Mouse (Mus musculus): Measurements from ENCODE around the gene Vcan. TPM values are rescaled to one million over a fixed set of nuclear protein-coding genes. Genes with fewer than 3 reads are reported as not detected.
A peak's percentile ranks its signal among the peaks of the same experiment; 100 is the strongest.

Vcan gene
- polyA plus RNA-seq, 1 experiment from 2014 or later: 115 TPM

- H3K9me3 ChIP-seq (ENCODE audit: control insufficient read depth, low read length): 0 out of 2 replicates have a peak, but pooled peaks cover 6% of the 10 kb centered on the region
- no peak overlapping the region for H3K4me3 ChIP-seq (ENCODE audit: low read depth, low read length)
- H3K9ac ChIP-seq (ENCODE audit: low read depth, low read length): no peak overlapping the region
- H3K36me3 ChIP-seq (ENCODE audit: control insufficient read depth, insufficient read depth, low read length): peaks cover 86% of the 10 kb centered on the region
- WGBS: 87% methylated on average over 4 of the region's 4 CpGs
- DNase-seq (ENCODE audit: low spot score) (no peak), ATAC-seq (ENCODE audit: low read depth) (no peak)
- H3K27ac ChIP-seq (replicated peaks; ENCODE audit: low read depth, low read length): no peak overlapping the region
- H3K4me2 ChIP-seq (ENCODE audit: low read depth, low read length): no peak overlapping the region
- no peaks in the 10 kb centered on the region for H3K27me3 ChIP-seq (replicated peaks; ENCODE audit: control insufficient read depth, insufficient read depth, low read length)
- no peaks in the 10 kb centered on the region for H3K4me1 ChIP-seq (ENCODE audit: control insufficient read depth, insufficient read depth, low read length)
Measured at GRCm38 (mm10) chr13:89702395-89702794, 39.9 kb downstream of the Vcan start.

DNA sequence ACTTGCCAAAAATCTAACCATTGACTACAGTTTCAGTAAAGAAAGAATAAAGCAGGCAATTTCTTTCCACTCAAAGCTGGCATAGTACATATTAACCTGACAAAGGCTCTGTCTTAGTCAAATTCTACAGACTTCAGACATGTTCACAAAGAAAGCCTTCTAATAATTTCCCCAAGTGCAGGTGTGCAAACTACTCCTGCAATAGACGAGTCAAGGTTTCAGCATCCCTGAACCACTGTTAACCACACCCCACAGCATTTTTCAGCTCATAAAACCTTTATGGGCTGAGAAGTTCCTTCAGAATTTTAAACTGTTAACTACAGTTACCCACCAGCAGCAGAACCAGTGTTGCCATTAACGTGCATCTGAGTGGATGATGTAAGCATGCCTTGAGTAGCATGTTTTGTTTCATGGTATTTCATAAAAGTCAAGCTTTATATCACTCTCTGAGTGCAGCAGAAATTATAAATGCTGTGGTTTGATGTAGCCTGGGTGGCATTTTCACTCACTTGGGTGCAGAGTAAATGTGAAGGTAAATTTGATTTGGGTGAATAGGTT, 42.2 kb downstream of the Vcan start:
- no peak overlapping the region for H3K27ac ChIP-seq (replicated peaks; ENCODE audit: low read depth, low read length)
- peaks cover 70% of the 10 kb centered on the region for H3K36me3 ChIP-seq (ENCODE audit: control insufficient read depth, insufficient read depth, low read length)
- no peak overlapping the region for H3K9ac ChIP-seq (ENCODE audit: low read depth, low read length)
- ATAC-seq (ENCODE audit: low read depth): no peak
- DNase-seq (ENCODE audit: low spot score): no peak
- no peaks in the 10 kb centered on the region for H3K27me3 ChIP-seq (replicated peaks; ENCODE audit: control insufficient read depth, insufficient read depth, low read length)
- no peak overlapping the region for H3K4me3 ChIP-seq (ENCODE audit: low read depth, low read length)
- H3K9me3 ChIP-seq (ENCODE audit: control insufficient read depth, low read length): 0 out of 2 replicates have a peak, but pooled peaks cover 6% of the 10 kb centered on the region
- H3K4me2 ChIP-seq (ENCODE audit: low read depth, low read length): no peak overlapping the region
- no peaks in the 10 kb centered on the region for H3K4me1 ChIP-seq (ENCODE audit: control insufficient read depth, insufficient read depth, low read length)
- WGBS: 87% methylated on average over 2 of the region's 2 CpGs

GRCm38 (mm10) chr13:89692597-89692996, 49.7 kb downstream of the Vcan start:
- H3K4me2 ChIP-seq (ENCODE audit: low read depth, low read length): no peak overlapping the region
- WGBS: 95% methylated on average over 1 of the region's 1 CpGs
- no peak overlapping the region for H3K27ac ChIP-seq (replicated peaks; ENCODE audit: low read depth, low read length)
- peaks cover 65% of the 10 kb centered on the region for H3K36me3 ChIP-seq (ENCODE audit: control insufficient read depth, insufficient read depth, low read length)
- no peaks in the 10 kb centered on the region for H3K9me3 ChIP-seq (ENCODE audit: control insufficient read depth, low read length)
- no peak overlapping the region for H3K9ac ChIP-seq (ENCODE audit: low read depth, low read length)
- H3K4me3 ChIP-seq (ENCODE audit: low read depth, low read length): no peak overlapping the region
- ATAC-seq (ENCODE audit: low read depth) (no peak), DNase-seq (ENCODE audit: low spot score) (no peak)
- H3K27me3 ChIP-seq (replicated peaks; ENCODE audit: control insufficient read depth, insufficient read depth, low read length): no peaks in the 10 kb centered on the region
- H3K4me1 ChIP-seq (ENCODE audit: control insufficient read depth, insufficient read depth, low read length): no peaks in the 10 kb centered on the region

DNA sequence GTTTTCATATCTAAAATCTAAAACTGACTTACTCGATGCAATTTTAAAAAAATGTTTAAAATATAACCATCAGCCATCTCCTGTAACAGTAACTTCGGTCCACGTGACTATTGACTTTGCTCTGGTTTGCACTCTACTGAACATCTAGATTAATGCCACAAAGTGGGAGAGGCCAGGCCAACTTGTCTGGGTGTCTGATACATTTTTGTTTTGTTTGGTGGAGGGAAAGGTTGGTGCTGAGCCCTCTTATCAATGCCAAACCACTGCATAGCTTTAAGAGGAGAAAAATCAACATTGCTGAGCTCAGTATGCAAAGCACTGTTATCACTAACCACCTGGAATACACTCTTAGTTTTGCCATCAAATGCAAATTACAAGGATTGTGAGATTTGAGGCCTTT, 58.8 kb downstream of the Vcan start:
- WGBS: 94% methylated on average over 3 of the region's 3 CpGs
- H3K4me1 ChIP-seq (ENCODE audit: control insufficient read depth, insufficient read depth, low read length): no peaks in the 10 kb centered on the region
- no peak for ATAC-seq (ENCODE audit: low read depth)

GRCm38 (mm10) chr13:89682254-89682653, 60.1 kb downstream of the Vcan start:
- WGBS: 75% methylated on average over 7 of the region's 7 CpGs
- H3K36me3 ChIP-seq (ENCODE audit: control insufficient read depth, insufficient read depth, low read length): peaks cover 67% of the 10 kb centered on the region

More for the DNA sequence above, 58.8 kb downstream of the Vcan start:
- H3K27ac ChIP-seq (replicated peaks; ENCODE audit: low read depth, low read length): no peak overlapping the region
- H3K9me3 ChIP-seq (ENCODE audit: control insufficient read depth, low read length): no peaks in the 10 kb centered on the region
- H3K4me3 ChIP-seq (ENCODE audit: low read depth, low read length): no peak overlapping the region
- no peaks in the 10 kb centered on the region for H3K27me3 ChIP-seq (replicated peaks; ENCODE audit: control insufficient read depth, insufficient read depth, low read length)
- no peak overlapping the region for H3K4me2 ChIP-seq (ENCODE audit: low read depth, low read length)
- H3K9ac ChIP-seq (ENCODE audit: low read depth, low read length): no peak overlapping the region
- peaks cover 66% of the 10 kb centered on the region for H3K36me3 ChIP-seq (ENCODE audit: control insufficient read depth, insufficient read depth, low read length)
- no peak for DNase-seq (ENCODE audit: low spot score)

DNA sequence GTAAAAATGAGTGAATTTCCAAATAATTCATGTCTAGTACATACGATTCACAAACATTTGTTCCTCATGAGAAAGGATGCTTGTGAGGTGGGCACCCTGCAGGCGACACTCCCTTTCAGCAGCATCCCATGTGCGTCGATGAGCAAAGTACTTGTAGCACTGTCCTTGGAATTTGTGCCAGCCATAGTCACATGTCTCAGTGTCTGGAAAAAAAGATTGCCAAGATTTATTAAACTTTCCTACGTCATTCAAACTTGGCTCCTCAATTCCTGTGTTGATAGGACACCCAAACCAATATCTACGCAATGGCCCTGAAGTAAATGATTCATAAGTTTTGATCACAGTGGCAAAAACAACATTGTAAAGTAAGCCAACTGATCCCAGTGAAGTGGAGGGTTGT, 62.6 kb downstream of the Vcan start:
- no peak overlapping the region for H3K27ac ChIP-seq (replicated peaks; ENCODE audit: low read depth, low read length)
- H3K36me3 ChIP-seq (ENCODE audit: control insufficient read depth, insufficient read depth, low read length): peaks cover 87% of the 10 kb centered on the region
- no peaks in the 10 kb centered on the region for H3K27me3 ChIP-seq (replicated peaks; ENCODE audit: control insufficient read depth, insufficient read depth, low read length)
- no peak overlapping the region for H3K4me2 ChIP-seq (ENCODE audit: low read depth, low read length)
- no peaks in the 10 kb centered on the region for H3K4me1 ChIP-seq (ENCODE audit: control insufficient read depth, insufficient read depth, low read length)
- H3K9ac ChIP-seq (ENCODE audit: low read depth, low read length): no peak overlapping the region
- H3K4me3 ChIP-seq (ENCODE audit: low read depth, low read length): no peak overlapping the region
- WGBS: 92% methylated on average over 6 of the region's 6 CpGs
- DNase-seq (ENCODE audit: low spot score) (no peak), ATAC-seq (ENCODE audit: low read depth) (no peak)
- H3K9me3 ChIP-seq (ENCODE audit: control insufficient read depth, low read length): no peaks in the 10 kb centered on the region

More at GRCm38 (mm10) chr13:89682254-89682653, 60.1 kb downstream of the Vcan start:
- Histone ChIP-seq H3K27me3 (replicated peaks; ENCODE audit: control insufficient read depth, insufficient read depth, low read length) (no peaks in the 10 kb centered on the region), H3K27ac (replicated peaks; ENCODE audit: low read depth, low read length) (no peak overlapping the region), H3K4me3 (ENCODE audit: low read depth, low read length) (no peak overlapping the region), H3K4me2 (ENCODE audit: low read depth, low read length) (no peak overlapping the region), H3K9me3 (ENCODE audit: control insufficient read depth, low read length) (no peaks in the 10 kb centered on the region), H3K9ac (ENCODE audit: low read depth, low read length) (no peak overlapping the region), H3K4me1 (ENCODE audit: control insufficient read depth, insufficient read depth, low read length) (no peaks in the 10 kb centered on the region)
- no peak for DNase-seq (ENCODE audit: low spot score)
- ATAC-seq (ENCODE audit: low read depth): no peak

DNA sequence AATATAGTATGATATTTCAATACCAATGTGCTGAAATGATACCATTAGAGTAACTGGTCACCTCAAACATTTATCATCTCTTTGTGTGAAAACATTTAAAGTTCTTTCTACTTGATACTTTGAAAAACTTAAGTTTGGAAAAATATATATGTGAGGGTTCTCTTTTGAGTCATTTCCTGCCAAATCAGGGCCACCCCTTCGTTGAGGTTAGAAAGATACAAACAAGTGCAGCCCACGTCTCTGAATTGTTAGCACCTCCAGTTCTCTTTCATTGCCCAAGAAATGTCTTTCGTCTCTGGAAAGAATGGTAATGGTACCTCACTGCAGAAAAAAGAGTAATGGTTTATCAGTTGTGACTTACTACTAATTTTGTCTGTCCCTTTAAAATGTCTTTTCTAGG, 71.8 kb downstream of the Vcan start:
- no peak overlapping the region for H3K4me3 ChIP-seq (ENCODE audit: low read depth, low read length)
- H3K27ac ChIP-seq (replicated peaks; ENCODE audit: low read depth, low read length): no peak overlapping the region
- H3K9me3 ChIP-seq (ENCODE audit: control insufficient read depth, low read length): no peaks in the 10 kb centered on the region
- ATAC-seq (ENCODE audit: low read depth) (no peak), DNase-seq (ENCODE audit: low spot score) (no peak)
- 75% methylated on average over 3 of the region's 3 CpGs for WGBS
- H3K4me1 ChIP-seq (ENCODE audit: control insufficient read depth, insufficient read depth, low read length): peaks cover 7% of the 10 kb centered on the region
- H3K9ac ChIP-seq (ENCODE audit: low read depth, low read length): no peak overlapping the region
- H3K27me3 ChIP-seq (replicated peaks; ENCODE audit: control insufficient read depth, insufficient read depth, low read length): no peaks in the 10 kb centered on the region
- H3K4me2 ChIP-seq (ENCODE audit: low read depth, low read length): no peak overlapping the region
- peaks cover 61% of the 10 kb centered on the region for H3K36me3 ChIP-seq (ENCODE audit: control insufficient read depth, insufficient read depth, low read length)

- peaks cover 57% of the 10 kb centered on the region for H3K36me3 ChIP-seq (ENCODE audit: control insufficient read depth, insufficient read depth, low read length)
- no peaks in the 10 kb centered on the region for H3K27me3 ChIP-seq (replicated peaks; ENCODE audit: control insufficient read depth, insufficient read depth, low read length)
- H3K9me3 ChIP-seq (ENCODE audit: control insufficient read depth, low read length): no peaks in the 10 kb centered on the region
- H3K4me2 ChIP-seq (ENCODE audit: low read depth, low read length): no peak overlapping the region
- DNase-seq (ENCODE audit: low spot score) (peak; percentile 89), ATAC-seq (ENCODE audit: low read depth) (peak; percentile 80)
- H3K27ac ChIP-seq (replicated peaks; ENCODE audit: low read depth, low read length): peak overlapping the region; percentile 4; the same call in 1 of the 2 replicates
- WGBS: 33% methylated on average over 10 of the region's 10 CpGs
- H3K4me1 ChIP-seq (ENCODE audit: control insufficient read depth, insufficient read depth, low read length): peaks cover 7% of the 10 kb centered on the region
- H3K9ac ChIP-seq (ENCODE audit: low read depth, low read length): no peak overlapping the region
- no peak overlapping the region for H3K4me3 ChIP-seq (ENCODE audit: low read depth, low read length)
Measured at GRCm38 (mm10) chr13:89668981-89669880, 73.1 kb downstream of the Vcan start.

All from embryonic facial prominence, embryonic 14.5 days (tissue).